ENCODE assay signal across 18 mouse cellular contexts in genomic region chr12:49375427-49376317, GRCm38 (mm10). TPM values are rescaled to one million over a fixed set of nuclear protein-coding genes. Genes with fewer than 3 reads are reported as not detected.
DNase-seq lines count a peak whose midpoint lies in the region; ATAC-seq and TF ChIP-seq lines count a peak whose summit lies in the region.
"Had no signal": no experiment of that assay in that cellular context is flagged by ENCODE, and none has a peak within 500 bp of the region (broad histone marks: within the 10 kb centered on the region; RNA-seq: fewer than 3 reads in every experiment).

No protein-coding gene starts in this region.

- peak; percentile 0 for DNase-seq in kidney, adult 2 months
- DNase-seq in kidney, adult 11 months: no peak
- DNase-seq in right cerebral cortex, adult 2 months (ENCODE audit: low spot score in 2 of 2): peak; percentile 28 to 52
- DNase-seq in right cerebral cortex, postnatal 36 days (ENCODE audit: low spot score in 2 of 2): no peak
- DNase-seq in right cerebral cortex, postnatal 4 days: peak; percentile 37
- DNase-seq in heart, adult 2 months: no peak
- no peak for DNase-seq in c-Kit-positive CD71-positive TER-119-positive erythroid progenitor cells, embryonic 14.5 days (ENCODE audit: low spot score)
- DNase-seq: adrenal gland, postnatal 25 days; cerebellum, adult 18-20 months; kidney, postnatal 14 days; lung, postnatal 4 days; thymus, adult 18-20 months had no signal

- H3K9ac ChIP-seq in forebrain, embryonic 13.5 days: peak overlapping the region; percentile 100
- no peak overlapping the region for H3K9ac ChIP-seq in heart, adult 2 months (ENCODE audit: low read depth, low read length)
- H3K9ac ChIP-seq: liver, embryonic 14.5 days had no signal

- TF ChIP-seq EP300 in heart, adult 2 months (IDR thresholded peaks at IDR 0.05; ENCODE audit: insufficient read depth, low read depth, low read length): no peak

- no peaks in the 10 kb centered on the region for H3K36me3 ChIP-seq in kidney, adult 2 months (ENCODE audit: control insufficient read depth, insufficient read depth, low read length)
- no peaks in the 10 kb centered on the region for H3K36me3 ChIP-seq in forebrain, embryonic 13.5 days (ENCODE audit: poor library complexity, severe bottlenecking)
- no peaks in the 10 kb centered on the region for H3K36me3 ChIP-seq in heart, adult 2 months (ENCODE audit: control insufficient read depth, insufficient read depth, low read length)
- H3K36me3 ChIP-seq: limb, embryonic 10.5 days had no signal

- H3K4me1 ChIP-seq in kidney, adult 2 months (ENCODE audit: control insufficient read depth, insufficient read depth, low read length): no peaks in the 10 kb centered on the region
- peaks cover 54% of the 10 kb centered on the region for H3K4me1 ChIP-seq in forebrain, embryonic 13.5 days
- H3K4me1 ChIP-seq in heart, adult 2 months (ENCODE audit: control insufficient read depth, insufficient read depth, low read length): no peaks in the 10 kb centered on the region
- H3K4me1 ChIP-seq: limb, embryonic 10.5 days had no signal

- H3K9me3 ChIP-seq in forebrain, embryonic 13.5 days (replicated peaks): no peaks in the 10 kb centered on the region
- H3K9me3 ChIP-seq: limb, embryonic 10.5 days had no signal

- H3K27ac ChIP-seq in kidney, adult 2 months (ENCODE audit: insufficient read depth, low read depth, low read length): no peak overlapping the region
- H3K27ac ChIP-seq in forebrain, embryonic 13.5 days: peak overlapping the region; percentile 100
- H3K27ac ChIP-seq in heart, adult 2 months: no peak overlapping the region
- H3K27ac ChIP-seq: limb, embryonic 10.5 days; liver, embryonic 14.5 days had no signal

- peak overlapping the region; percentile 75 for H3K4me2 ChIP-seq in forebrain, embryonic 13.5 days

- intact Hi-C loops in heart, adult 2 months (cut with DNase I): no loop called here

- TF ChIP-seq POLR2A in kidney, adult 2 months (IDR thresholded peaks at IDR 0.05; ENCODE audit: low read depth, low read length): no peak
- TF ChIP-seq POLR2A in heart, adult 2 months (IDR thresholded peaks at IDR 0.05; ENCODE audit: insufficient read depth, low read depth, low read length): no peak

- H3K27me3 ChIP-seq in kidney, adult 2 months (replicated peaks; ENCODE audit: control insufficient read depth, insufficient read depth, low read length): peaks cover 1% of the 10 kb centered on the region
- H3K27me3 ChIP-seq in forebrain, embryonic 13.5 days: peaks cover 5% of the 10 kb centered on the region; the same call in 1 of the 2 replicates
- H3K27me3 ChIP-seq in heart, adult 2 months (ENCODE audit: control insufficient read depth, insufficient read depth, low read length): peaks cover 7% of the 10 kb centered on the region

- no peak for TF ChIP-seq CTCF in kidney, adult 2 months (conservative IDR thresholded peaks at IDR 0.05; ENCODE audit: insufficient read depth, insufficient read length, low read depth, low read length)
- TF ChIP-seq CTCF in heart, adult 2 months (IDR thresholded peaks at IDR 0.05): no peak

- no peaks in the 10 kb centered on the region for H3K79me2 ChIP-seq in heart, adult 2 months (replicated peaks; ENCODE audit: control insufficient read depth, insufficient read depth, low read length)

- H3K4me3 ChIP-seq in kidney, adult 2 months (ENCODE audit: insufficient read depth, low read depth, low read length): no peak overlapping the region
- peak overlapping the region; percentile 85 for H3K4me3 ChIP-seq in forebrain, embryonic 13.5 days
- no peak overlapping the region for H3K4me3 ChIP-seq in heart, adult 2 months

- 6% methylated on average over 15 of the region's 15 CpGs for WGBS in kidney, adult 2 months
- WGBS in forebrain, embryonic 13.5 days: 3% methylated on average over 15 of the region's 15 CpGs
- WGBS in heart, adult 2 months: 6% methylated on average over 15 of the region's 15 CpGs

- ATAC-seq in forebrain, embryonic 13.5 days: peak; percentile 14

RNA-seq across cellular contexts. Expression of gene Foxg1, which starts 6.8 kb away (rescaled TPM):
- not detected in 2 replicates for polyA plus RNA-seq in kidney, adult 2 months (2012; rRNA removed)
- 76.5 and 98.6 TPM in 2 replicates for polyA plus RNA-seq in forebrain, embryonic 13.5 days (2015; fragmentation: Nextera tagmentation; extraction: Ambion mirVana)
- total RNA-seq in heart, adult 2 months (2021): not detected
- 0.14 TPM in 1 of 2 replicates, not detected in the other for polyA plus RNA-seq in heart, adult 2 months (2012; rRNA removed)
- total RNA-seq: adrenal gland, postnatal 25 days had no signal
- polyA plus RNA-seq: gonadal fat pad, adult 2 months; heart, postnatal 0 days; liver, embryonic 14.5 days had no signal

RNA-seq across cellular contexts. Expression of gene Gm43517, which starts 9.3 kb away (rescaled TPM):
- polyA plus RNA-seq in kidney, adult 2 months (2012; rRNA removed): not detected in 2 replicates
- 1.9 and 2.4 TPM in 2 replicates for polyA plus RNA-seq in forebrain, embryonic 13.5 days (2015; fragmentation: Nextera tagmentation; extraction: Ambion mirVana)
- total RNA-seq in heart, adult 2 months (2021): not detected
- polyA plus RNA-seq in heart, adult 2 months (2012; rRNA removed): not detected in 2 replicates
- total RNA-seq: adrenal gland, postnatal 25 days; ES-E14 had no signal
- polyA plus RNA-seq: gonadal fat pad, adult 2 months; heart, postnatal 0 days; limb, embryonic 10.5 days; liver, embryonic 14.5 days had no signal

Comparison
In these comparisons a context has a peak if more than half of its experiments do, and no peak if none do; other contexts are left out.
1. DNase-seq: peak in kidney, adult 2 months (single experiment), right cerebral cortex, adult 2 months (2 of 2) and right cerebral cortex, postnatal 4 days (single experiment); none in kidney, adult 11 months (single experiment), right cerebral cortex, postnatal 36 days (0 of 2), heart, adult 2 months (0 of 2) and c-Kit-positive CD71-positive TER-119-positive erythroid progenitor cells, embryonic 14.5 days (single experiment).
2. RNA of gene Foxg1, which starts 6.8 kb away (polyA plus RNA-seq): 76.5 to 98.6 TPM in forebrain, embryonic 13.5 days; 0.14 TPM in heart, adult 2 months and not detected in kidney, adult 2 months; every median in the first group is over 10 times any median in the second.